Mouse (Mus musculus) adrenal gland, postnatal 4 days (tissue): ENCODE measurements at regions not wholly inside any gene's neighbourhood (a gene's known extent, or its start where the extent isn't known, plus 50 kb on each side); places are given as distances from the start of the nearest gene placed in this dataset.

Source experiments
- DNase-seq, 2 experiments: peaks; one replicate each; pipeline ENCODE4 v3.0.0; 2021 to 2022; ENCODE audit warnings: low spot score in 2 of 2, mixed read lengths in 2 of 2

DNA sequence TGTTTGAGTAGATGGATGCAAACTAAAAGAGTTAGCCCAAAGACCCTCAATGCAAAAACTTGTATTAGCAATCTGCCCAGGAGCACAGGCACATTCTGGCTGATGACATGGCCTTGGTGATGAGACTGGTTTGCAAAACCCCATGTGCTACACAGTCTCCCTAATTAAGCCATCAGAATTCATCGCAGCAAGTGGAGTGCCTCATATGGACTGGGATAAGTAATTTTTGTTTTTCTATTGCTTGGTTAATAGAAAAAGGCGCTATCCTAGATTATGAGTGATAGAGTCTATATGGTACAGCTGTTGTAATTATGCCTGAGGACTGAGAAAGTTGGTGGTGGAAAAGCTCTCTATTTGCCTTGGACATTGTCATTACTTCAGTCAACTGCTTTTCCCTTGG, 155.2 kb upstream of the Robo1 start:
- no peak for DNase-seq

DNA sequence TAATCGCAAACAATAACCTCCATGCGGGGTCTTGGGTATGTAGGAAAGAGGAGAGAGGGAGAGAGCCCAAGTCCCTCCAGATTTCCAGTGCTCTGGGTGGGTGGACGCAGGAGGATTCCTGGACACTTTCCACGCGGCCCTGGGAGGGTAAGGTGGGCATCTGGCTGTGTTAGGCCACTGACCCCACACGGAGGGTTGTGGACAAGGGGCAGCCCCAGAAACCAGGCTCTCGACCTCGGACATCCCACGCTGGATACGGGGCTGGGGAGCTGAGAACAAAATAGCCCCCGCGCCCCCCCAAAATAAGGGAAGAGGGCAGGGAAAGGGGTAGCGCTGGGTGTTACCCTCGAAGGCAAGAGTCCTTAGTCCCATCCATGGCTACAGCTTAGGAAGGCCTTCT, 150.2 kb upstream of the Robo1 start:
- no peak for DNase-seq

DNA sequence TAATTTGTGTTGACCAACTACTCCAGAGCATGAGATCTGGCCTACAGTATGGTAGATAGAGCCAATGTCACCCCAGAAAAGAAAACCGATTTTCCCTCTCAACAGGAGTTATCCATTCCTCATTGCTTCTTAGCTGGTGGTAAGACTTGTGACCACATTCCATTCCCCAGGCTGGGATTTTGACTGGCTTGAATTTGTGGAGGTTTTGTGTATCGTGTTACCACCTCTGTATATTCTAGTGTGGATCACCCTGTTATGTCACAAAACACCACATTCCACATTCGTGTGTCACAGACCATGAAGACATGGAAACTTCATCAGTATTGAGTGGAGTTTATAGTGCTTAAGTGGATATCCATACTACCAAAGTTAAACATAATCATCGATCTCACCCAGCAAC, 148.7 kb upstream of the Robo1 start:
- no peak for DNase-seq

DNA sequence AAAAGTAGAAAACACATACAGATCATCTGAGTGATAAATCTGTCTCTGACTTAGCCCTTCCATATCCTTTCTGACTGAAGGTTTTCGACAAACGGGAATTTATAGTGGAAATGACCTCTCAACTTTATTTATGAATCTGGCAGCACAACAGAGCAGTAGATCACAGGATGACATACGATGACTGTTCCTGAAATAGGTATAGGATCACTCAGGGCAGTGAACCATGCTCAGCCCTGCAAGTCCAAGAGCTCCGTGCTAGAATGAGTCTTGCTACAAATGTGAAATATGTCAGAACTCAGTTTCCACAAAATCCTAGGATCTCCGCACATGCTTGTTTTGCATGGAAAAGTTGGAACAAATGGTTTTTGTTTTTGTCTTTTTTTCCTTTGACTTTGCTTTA, 132.4 kb upstream of the Robo1 start:
- DNase-seq = no peak

GRCm38 (mm10) chr16:72194320-72194719, 113.8 kb upstream of the Robo1 start:
- DNase-seq = no peak

DNA sequence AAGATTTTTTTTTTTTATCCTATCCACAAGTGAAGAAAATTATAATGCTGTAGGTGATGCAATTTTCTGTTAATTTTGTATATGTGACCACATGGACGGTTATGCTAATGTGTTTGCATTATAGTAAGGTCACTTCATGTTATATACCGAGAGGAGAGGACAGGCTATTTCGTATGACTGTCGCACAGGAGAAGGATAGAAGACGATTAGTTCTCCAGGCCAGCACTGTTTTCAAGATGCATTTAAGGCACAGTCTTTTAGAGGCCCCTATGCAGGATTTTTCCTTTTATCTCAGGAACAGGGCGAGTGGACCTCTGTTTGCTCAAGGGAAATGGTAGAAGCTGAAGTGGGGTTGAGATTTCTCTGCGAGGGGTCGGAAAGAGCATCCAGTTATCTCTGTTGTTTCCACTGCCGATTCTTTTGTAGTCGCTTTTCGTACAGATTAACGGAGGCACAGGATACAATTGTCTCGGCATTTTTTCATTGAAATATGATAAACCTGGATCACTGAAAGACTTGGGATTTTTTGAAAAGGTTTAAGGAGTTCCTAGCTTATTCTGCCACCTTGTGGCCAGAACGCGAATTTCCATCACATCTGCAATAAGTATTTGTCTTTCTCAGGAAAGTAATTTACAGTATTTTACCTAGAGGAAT, 92.6 kb upstream of the Robo1 start:
- peak in 1 of 2 experiments; percentile 4 for DNase-seq

- DNase-seq = no peak
These were observed 90.1 kb upstream of the Robo1 start for GRCm38 (mm10) chr16:72218021-72218420.

- no peak for DNase-seq
These were observed 86.1 kb upstream of the Robo1 start for GRCm38 (mm10) chr16:72221912-72222502.

- DNase-seq = no peak
These were observed 84.2 kb upstream of the Robo1 start for GRCm38 (mm10) chr16:72223860-72224259.

DNA sequence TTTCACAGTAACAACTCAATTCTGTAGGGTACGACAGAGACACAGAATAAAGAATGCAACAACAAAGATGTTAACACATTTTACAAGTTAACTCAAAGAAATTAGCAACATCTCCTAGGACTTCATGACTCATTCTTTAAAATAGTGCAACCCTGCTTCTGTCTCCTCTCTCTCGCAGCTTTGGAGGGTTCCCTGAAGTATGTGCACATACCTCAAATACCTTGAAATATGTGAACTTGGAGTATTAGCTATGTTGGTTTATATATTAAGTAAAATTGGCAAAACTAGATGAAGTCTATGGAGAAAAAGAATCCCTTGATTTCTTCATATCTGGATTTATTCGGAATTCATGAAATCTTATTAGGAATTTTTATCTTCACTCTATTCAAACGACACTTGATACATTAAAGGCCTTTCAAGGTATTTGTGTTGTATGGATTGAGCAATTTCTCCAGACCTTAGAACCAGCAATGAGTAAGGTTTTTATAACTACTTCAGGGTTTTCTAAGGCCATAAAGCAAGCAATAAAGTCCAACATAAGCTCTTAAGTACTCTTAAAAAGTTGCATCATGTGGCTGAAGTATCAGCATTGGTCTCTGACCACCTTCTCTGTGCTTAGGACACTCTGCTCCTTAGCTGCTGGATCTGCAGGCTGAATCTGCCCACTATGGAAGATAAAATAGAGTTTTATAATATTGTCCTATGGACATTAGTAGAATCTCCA, 82.8 kb upstream of the Robo1 start:
- no peak for DNase-seq

GRCm38 (mm10) chr16:72234366-72234765, 73.7 kb upstream of the Robo1 start:
- DNase-seq = no peak

GRCm38 (mm10) chr16:72239631-72240030, 68.5 kb upstream of the Robo1 start:
- DNase-seq = no peak

- no peak for DNase-seq
These were observed 51.7 kb upstream of the Robo1 start for GRCm38 (mm10) chr16:72256388-72256787.
